Mouse (Mus musculus): ENCODE measurements around the gene Mapkapk5. TPM values are rescaled to one million over a fixed set of nuclear protein-coding genes. Genes with fewer than 3 reads are reported as not detected.
A peak's percentile ranks its signal among the peaks of the same experiment; 100 is the strongest.

Mapkapk5 gene
- polyA plus RNA-seq (2016; fragmentation: Nextera tagmentation; extraction: Ambion mirVana) = 47.3 and 53.1 TPM in 2 replicates

DNA sequence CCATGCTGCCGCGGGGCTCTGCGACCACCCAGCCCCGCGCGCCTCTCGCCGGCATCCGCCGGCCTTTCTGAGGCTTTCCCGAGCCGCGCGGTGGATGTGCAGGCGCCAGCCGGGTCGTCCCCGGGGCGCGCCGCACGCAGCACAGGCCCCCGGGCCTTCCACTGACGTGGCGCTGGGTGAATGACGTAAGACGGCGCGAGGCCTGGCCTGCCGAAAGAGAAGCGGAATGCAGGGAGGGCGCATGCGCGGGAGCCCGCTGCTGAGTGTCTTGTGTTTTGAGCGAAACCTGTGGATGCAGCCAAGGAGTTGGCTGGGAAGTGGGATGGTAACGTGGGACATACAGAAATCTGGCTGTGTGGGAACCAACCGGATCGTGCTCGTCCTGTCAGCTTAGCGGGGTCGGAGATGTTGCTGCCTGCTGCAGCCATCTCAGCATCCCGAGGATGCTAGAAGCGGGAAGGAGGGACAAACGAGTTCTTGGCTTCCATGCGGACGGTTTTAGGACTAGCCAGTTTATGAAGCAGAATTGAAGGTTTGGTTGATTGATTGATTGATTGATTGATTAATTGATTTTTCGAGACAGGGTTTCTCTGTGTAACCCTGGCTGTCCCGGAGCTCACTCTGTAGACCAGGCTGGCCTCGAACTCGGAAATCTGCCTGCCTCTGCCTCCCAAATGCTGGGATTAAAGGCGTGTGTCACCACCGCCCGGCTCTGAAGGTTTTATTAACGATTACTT lies at the start of gene Mapkapk5:
Gene Mapkapk5, minus strand, starts transcription at position 113 of the 737 bp plus-strand sequence.
- peak within 1 kb of the TSS; percentile 100 for H3K4me3 ChIP-seq
- H3K27ac ChIP-seq = peak within 1 kb of the TSS; percentile 99
- H3K9me3 ChIP-seq = no peaks in the 10 kb centered on the region
- peak; percentile 98 for DNase-seq (ENCODE audit: extremely low spot score, low spot score)
- 3% methylated on average over 55 of the region's 55 CpGs for WGBS
- H3K4me1 ChIP-seq = peaks cover 34% of the 10 kb centered on the region
- 0 out of 2 replicates have a peak, but pooled peaks cover under 1% of the 10 kb centered on the region for H3K36me3 ChIP-seq (replicated peaks)
- no peaks in the 10 kb centered on the region for H3K27me3 ChIP-seq (ENCODE audit: poor library complexity, severe bottlenecking)

DNA sequence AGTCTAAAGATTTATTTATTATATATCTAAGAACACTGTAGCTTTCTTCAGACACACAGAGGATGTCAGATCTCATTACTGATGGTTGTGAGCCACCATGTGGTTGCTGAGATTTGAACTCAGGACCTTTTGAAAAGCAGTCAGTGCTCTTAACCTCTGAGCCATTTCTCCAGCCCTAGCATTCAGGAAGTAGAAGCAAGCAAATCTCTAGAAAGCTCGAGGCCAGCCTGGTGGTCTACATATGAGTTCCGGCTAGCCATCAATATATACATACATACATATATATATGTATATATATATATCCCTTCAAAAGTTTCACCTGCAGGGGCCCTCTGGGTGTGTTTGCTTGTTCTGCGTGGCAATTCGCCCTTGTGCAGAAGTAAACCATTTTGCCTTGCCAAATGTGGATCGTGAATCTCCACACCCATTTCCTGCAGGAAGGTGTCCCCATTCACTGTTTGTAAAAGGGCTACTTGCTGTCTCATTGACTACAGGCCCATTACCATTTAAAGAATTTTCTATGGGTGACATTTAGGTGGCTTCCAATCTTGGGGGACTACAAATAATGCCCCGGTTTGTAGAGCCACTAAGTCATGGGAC lies 49.1 kb upstream of the Mapkapk5 start:
- H3K27me3 ChIP-seq (ENCODE audit: poor library complexity, severe bottlenecking) = peaks cover 7% of the 10 kb centered on the region
- WGBS = 89% methylated on average over 6 of the region's 6 CpGs
- no peaks in the 10 kb centered on the region for H3K36me3 ChIP-seq (replicated peaks)
- peak overlapping the region; percentile 86; the same call in 1 of the 2 replicates for H3K4me3 ChIP-seq
- DNase-seq (ENCODE audit: extremely low spot score, low spot score) = no peak
- H3K9me3 ChIP-seq = no peaks in the 10 kb centered on the region
- peaks cover 33% of the 10 kb centered on the region for H3K4me1 ChIP-seq
- no peak overlapping the region for H3K27ac ChIP-seq

DNA sequence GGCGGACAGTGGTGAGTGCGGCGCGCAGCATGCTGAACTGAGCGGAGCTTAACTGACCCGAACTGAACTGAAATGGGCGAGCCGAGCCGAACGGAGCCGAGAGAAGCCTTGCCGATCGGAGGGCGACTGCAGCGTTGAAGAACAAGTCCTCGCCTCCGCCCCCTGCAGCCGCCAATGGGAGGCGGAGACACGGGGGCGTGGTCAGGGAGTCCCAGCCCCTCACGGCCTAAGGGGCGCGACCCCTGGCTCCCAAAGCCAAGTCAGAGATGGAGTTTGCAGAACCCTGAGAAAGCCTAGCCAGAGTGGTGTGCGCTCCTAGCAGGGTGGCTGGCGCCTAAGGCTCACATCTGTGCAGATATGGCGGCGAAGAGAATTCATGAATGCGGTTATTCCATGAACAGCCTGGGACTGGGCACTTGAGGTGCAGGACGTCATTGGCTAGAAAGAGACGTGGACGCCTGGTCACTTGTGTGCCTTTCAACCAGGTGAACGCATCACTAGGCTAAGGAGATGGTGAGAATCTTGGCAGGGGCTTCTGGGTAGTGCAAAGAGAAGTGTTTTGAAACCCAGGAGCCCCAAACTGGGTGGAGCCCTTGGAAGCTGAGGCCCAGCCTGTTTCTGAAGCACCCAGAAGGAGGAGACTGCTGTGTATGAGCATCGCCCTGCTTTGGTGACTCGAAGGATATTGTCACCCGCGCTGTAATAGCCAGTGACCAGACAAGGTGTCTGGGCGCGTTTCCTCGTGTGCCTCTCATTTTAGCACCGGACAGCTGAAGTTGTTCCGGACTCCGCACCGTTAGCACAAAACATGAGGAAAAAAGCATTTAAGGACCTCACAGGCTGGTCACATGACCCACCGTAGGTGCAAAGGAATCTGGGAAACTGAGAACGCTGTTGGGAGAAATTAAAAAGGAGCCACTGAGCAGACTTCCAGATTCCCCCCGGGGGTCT lies 48.0 kb upstream of the Mapkapk5 start, which contains the start of gene Aldh2:
Gene Aldh2, minus strand, starts transcription at position 374 of the 951 bp plus-strand sequence.
- Histone ChIP-seq H3K4me1 (peaks cover 29% of the 10 kb centered on the region), H3K9me3 (no peaks in the 10 kb centered on the region), H3K27ac (peak within 1 kb of the TSS; percentile 84), H3K27me3 (ENCODE audit: poor library complexity, severe bottlenecking) (peaks cover 7% of the 10 kb centered on the region), H3K36me3 (replicated peaks) (no peaks in the 10 kb centered on the region), H3K4me3 (peak within 1 kb of the TSS; percentile 86)
- 4% methylated on average over 47 of the region's 47 CpGs for WGBS
- peak; percentile 82 for DNase-seq (ENCODE audit: extremely low spot score, low spot score)

DNA sequence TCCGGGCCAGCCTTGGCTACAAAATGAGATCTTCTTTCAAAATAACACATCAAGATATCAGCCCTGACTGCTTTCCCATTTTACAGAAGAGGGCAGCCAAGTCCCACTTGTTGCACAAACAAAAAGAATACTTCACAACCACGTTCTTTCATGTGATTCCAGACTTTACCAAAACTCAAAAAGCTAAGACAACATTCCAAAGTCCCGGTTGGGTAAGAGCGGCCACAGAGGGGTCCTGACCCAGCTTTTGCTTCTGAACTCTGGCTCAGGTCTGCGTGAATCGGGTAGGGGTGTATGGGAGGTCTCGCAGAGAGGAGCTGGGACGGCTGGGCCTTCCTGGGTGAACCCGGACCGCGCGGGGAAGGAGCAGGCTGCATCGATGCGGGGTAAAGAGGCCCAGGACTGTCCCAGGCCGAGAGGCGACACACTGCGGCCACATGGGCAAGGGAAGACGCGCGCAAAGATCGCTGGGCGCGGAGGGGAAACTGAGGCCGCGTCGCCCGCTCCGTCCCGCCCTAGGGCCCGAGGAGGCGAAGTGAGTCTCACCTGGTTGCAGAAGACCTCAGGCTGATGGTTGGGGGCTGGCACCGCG lies 47.2 kb upstream of the Mapkapk5 start:
- H3K4me3 ChIP-seq = peak overlapping the region; percentile 86
- DNase-seq (ENCODE audit: extremely low spot score, low spot score) = no peak
- peak overlapping the region; percentile 84 for H3K27ac ChIP-seq
- 4% methylated on average over 33 of the region's 33 CpGs for WGBS
- peaks cover 7% of the 10 kb centered on the region for H3K27me3 ChIP-seq (ENCODE audit: poor library complexity, severe bottlenecking)
- no peaks in the 10 kb centered on the region for H3K36me3 ChIP-seq (replicated peaks)
- peaks cover 26% of the 10 kb centered on the region for H3K4me1 ChIP-seq
- no peaks in the 10 kb centered on the region for H3K9me3 ChIP-seq

DNA sequence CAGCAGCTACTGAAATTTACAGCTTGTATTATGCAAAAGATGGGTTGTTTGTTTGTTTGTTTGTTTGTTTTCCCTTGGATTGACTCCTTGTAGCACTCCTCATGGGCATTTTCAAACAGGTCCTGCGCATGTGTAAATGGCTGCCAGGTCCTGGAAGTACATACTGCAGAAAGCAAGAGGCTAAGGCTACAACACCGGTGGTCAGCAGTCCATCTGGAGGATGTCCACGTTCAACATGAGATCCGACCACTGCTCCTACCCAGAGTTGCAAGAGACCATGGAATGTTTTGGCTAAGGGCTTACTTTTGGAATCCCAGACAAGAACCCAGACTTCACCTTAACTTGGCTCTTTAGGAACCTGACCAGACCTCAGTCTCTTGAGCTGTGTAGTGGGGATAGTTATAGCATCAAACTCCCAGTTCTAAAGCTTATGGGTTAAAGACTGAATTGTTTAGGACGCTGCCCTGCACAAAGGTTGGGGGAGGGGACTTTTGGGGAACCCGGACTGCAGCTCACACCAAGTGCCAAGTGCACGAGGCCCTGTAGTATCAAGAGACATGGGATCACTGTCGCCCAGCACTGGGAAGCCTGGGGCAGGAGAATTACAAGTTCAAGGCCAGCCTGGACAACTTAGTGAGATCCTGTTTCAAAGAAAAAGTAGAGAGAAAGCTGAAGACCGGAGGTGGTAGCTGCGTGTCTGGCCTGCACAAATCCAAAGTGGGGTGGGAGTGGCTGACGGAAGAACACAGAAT lies 46.5 kb upstream of the Mapkapk5 start:
- no peak overlapping the region for H3K27ac ChIP-seq
- 69% methylated on average over 11 of the region's 11 CpGs for WGBS
- no peak for DNase-seq (ENCODE audit: extremely low spot score, low spot score)
- H3K4me1 ChIP-seq = peaks cover 26% of the 10 kb centered on the region
- peaks cover 7% of the 10 kb centered on the region for H3K27me3 ChIP-seq (ENCODE audit: poor library complexity, severe bottlenecking)
- H3K36me3 ChIP-seq (replicated peaks) = 0 out of 2 replicates have a peak, but pooled peaks cover 4% of the 10 kb centered on the region
- H3K9me3 ChIP-seq = no peaks in the 10 kb centered on the region
- H3K4me3 ChIP-seq = peak overlapping the region; percentile 86

DNA sequence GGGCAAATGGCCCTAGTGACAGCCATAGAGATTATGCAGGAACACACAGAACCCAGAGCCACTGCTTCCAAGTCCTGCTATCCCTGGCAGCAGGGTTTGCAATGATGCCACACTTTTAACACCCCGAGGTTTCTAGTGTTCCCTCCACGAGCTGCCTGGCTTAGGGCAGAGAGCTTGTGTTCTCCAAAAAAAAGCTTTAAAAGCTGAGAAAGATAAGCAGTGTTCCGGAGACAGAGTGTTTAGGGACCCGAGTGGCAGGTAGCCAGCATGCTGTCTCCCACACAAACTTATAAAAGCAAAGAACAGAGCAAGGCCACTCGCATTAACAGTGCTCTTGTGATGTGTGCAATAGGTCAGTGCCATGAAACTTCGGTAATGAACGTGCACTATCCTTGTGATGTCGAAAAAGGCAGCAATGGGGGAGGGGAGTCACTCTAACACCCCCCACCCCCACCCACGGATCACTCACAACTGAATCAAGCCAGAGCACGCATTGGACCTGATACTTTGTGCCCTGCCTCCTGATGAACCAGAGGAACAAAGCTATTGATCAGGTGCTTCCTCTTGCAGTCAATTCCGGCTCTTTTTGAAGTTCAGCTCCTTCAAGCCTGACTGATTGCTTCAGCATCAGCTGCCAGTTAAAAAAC lies 45.8 kb upstream of the Mapkapk5 start:
- peaks cover 26% of the 10 kb centered on the region for H3K4me1 ChIP-seq
- H3K4me3 ChIP-seq = no peak overlapping the region
- H3K27me3 ChIP-seq (ENCODE audit: poor library complexity, severe bottlenecking) = peaks cover 7% of the 10 kb centered on the region
- 0 out of 2 replicates have a peak, but pooled peaks cover 4% of the 10 kb centered on the region for H3K36me3 ChIP-seq (replicated peaks)
- no peak overlapping the region for H3K27ac ChIP-seq
- WGBS = 87% methylated on average over 11 of the region's 11 CpGs
- H3K9me3 ChIP-seq = no peaks in the 10 kb centered on the region
- DNase-seq (ENCODE audit: extremely low spot score, low spot score) = no peak

DNA sequence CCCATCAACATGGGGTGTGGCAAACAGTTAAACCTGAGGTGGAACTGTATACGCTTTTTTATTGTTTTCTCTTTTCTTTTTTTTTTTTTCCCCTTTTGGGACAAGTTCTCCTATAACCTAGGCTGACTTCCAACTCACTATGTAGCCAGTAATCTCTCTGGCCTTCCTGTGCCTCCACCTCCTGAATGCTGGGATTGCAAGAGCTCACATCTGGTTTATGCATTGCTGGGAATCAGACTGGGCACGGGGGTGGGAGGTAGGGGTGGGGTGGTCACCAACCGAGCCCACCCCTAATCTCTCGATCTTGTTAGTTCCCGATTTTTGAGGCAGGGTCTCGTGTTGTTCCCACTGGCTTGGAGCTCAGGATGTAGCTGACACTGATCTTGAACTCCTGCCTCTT lies 44.2 kb upstream of the Mapkapk5 start:
- Histone ChIP-seq H3K9me3 (no peaks in the 10 kb centered on the region), H3K27me3 (ENCODE audit: poor library complexity, severe bottlenecking) (peaks cover 7% of the 10 kb centered on the region), H3K27ac (no peak overlapping the region), H3K4me1 (peaks cover 26% of the 10 kb centered on the region), H3K4me3 (no peak overlapping the region), H3K36me3 (replicated peaks) (0 out of 2 replicates have a peak, but pooled peaks cover 4% of the 10 kb centered on the region)
- no peak for DNase-seq (ENCODE audit: extremely low spot score, low spot score)
- WGBS = 92% methylated on average over 6 of the region's 6 CpGs

DNA sequence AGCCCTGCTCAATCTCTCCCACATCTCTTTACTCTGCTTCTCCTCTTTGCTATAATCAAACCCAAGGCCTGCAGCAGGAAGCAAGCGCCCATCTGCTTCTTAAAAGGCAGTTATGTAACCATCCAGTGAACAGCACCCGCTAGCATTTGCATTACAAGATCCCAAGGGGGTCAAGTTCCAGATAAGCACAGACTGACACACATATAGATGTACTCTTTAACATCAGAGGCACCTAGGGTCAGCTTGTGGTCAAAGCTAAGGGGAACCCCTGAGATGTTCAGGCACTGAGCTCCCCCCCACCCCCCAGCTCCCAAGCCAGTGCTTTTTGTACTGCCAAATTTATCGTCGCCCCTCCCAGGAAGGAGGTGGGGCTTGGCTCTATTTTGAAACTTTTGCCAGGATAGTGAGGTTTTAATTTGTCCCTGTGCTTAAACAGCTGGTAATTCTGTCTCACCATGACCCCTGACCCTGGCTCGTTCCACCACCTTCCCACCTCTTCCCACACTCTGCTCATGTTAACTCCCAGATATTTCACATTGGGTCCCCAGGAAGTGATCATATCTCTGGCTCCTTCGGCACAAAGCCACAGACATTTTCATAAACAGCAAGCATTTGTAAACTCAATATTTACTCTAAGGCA lies 40.8 kb upstream of the Mapkapk5 start:
- Histone ChIP-seq H3K36me3 (replicated peaks) (0 out of 2 replicates have a peak, but pooled peaks cover 4% of the 10 kb centered on the region), H3K4me3 (no peak overlapping the region), H3K4me1 (peaks cover 8% of the 10 kb centered on the region), H3K9me3 (no peaks in the 10 kb centered on the region), H3K27ac (no peak overlapping the region), H3K27me3 (ENCODE audit: poor library complexity, severe bottlenecking) (no peaks in the 10 kb centered on the region; the same call in 1 of the 2 replicates)
- DNase-seq (ENCODE audit: extremely low spot score, low spot score) = no peak
- WGBS = 80% methylated on average over 6 of the region's 6 CpGs

DNA sequence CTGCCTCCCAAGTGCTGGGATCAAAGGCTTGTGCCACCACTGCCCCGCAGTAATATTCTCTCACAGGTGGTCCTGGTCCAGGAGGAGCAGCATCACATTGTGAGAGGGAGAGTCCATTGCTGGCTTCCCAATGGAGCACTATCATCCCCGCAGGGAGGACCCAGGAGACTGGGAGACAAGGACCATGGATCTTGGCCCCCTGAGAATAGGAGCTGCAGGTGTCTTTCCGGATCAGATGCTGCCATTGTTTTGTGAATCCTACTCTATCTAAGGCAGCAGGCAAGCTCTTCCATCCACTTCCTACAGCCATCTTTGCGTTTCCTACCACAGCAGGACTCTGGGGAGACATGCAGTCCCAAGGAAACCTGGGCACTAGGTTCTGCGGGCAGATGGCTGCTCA lies 40.0 kb upstream of the Mapkapk5 start:
- H3K4me1 ChIP-seq = peaks cover 6% of the 10 kb centered on the region
- no peak overlapping the region for H3K4me3 ChIP-seq
- no peak overlapping the region for H3K27ac ChIP-seq
- no peaks in the 10 kb centered on the region for H3K27me3 ChIP-seq (ENCODE audit: poor library complexity, severe bottlenecking)
- 0 out of 2 replicates have a peak, but pooled peaks cover 4% of the 10 kb centered on the region for H3K36me3 ChIP-seq (replicated peaks)
- 89% methylated on average over 5 of the region's 5 CpGs for WGBS
- DNase-seq (ENCODE audit: extremely low spot score, low spot score) = no peak
- H3K9me3 ChIP-seq = no peaks in the 10 kb centered on the region

DNA sequence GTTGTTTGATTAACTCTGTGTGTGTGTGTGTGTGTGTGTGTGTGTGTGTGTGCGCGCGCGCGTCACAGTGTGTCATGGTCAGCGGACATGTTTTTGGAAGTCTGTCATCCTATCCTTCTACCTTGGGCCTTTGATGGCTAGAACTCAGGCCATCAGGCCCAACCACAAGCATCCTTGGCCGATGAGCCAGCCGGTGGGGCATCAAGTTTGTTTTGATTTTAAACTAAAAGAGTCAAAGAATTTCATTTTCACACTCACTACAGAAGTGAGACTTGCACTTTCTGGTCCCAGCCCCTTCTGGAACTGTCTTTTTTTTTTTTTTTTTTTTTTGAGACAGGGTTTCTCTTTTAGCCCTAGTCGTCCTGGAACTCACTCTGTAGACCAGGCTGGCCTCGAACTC lies 39.3 kb upstream of the Mapkapk5 start:
- no peaks in the 10 kb centered on the region for H3K9me3 ChIP-seq
- no peak overlapping the region for H3K4me3 ChIP-seq
- no peak overlapping the region for H3K27ac ChIP-seq
- peaks cover 6% of the 10 kb centered on the region for H3K4me1 ChIP-seq
- no peak for DNase-seq (ENCODE audit: extremely low spot score, low spot score)
- no peaks in the 10 kb centered on the region for H3K27me3 ChIP-seq (ENCODE audit: poor library complexity, severe bottlenecking)
- H3K36me3 ChIP-seq (replicated peaks) = peaks cover 10% of the 10 kb centered on the region
- 95% methylated on average over 10 of the region's 10 CpGs for WGBS
